Mouse (Mus musculus): ENCODE data around the gene Zfp64. TPM values are rescaled to one million over a fixed set of nuclear protein-coding genes. Genes with fewer than 3 reads are reported as not detected.
"Not testable (repeated sequence)": the region's sequence is repeated elsewhere in the genome, so short reads cannot be mapped to it uniquely, and the experiment has no call there.

Zfp64 gene
- polyA plus RNA-seq, 1 experiment: 18.9 TPM

DNA sequence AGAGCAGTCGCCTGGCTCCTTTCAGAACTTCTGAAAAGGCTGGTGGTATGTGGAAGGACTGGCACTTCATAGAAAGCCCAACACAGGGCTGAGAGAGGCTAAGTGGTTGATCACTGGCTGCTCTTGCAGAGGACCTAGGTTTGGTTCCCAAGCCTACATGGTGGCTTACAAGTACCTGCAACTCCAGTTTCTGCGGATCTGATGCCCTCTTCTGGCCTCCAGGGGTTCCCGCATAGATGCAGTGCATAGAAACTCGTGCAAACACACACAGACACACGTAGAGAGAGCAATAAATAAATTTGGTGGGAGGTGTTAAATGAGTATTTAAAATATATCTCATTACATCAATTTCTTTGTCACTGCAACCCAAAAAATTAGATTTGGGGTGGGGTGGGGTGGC is 90.5 kb downstream of the Zfp64 start:
- no peak overlapping the region for H3K4me3 ChIP-seq (ENCODE audit: insufficient read depth, low read length)

DNA sequence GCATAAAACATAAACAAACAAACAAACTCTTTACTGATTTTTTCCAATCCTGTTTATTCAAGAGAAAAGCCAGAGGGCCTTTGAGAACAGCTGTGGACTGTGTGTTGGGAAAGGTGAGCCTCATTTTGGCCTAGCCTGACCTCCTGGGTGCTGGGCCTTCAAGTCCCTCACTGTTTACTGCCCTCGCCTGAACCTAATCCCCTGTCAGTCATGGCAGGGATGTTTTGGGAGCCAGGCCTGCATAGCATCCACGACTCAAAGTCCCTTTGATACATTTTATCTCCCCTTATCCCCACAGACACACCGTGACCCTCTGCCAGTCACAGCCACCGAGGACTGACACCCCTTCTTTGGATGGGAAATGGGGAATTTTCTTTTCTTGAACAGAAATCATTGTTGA is 92.7 kb downstream of the Zfp64 start:
- Histone ChIP-seq H3K4me1 (ENCODE audit: control insufficient read depth, insufficient read depth, low read length) (no peaks in the 10 kb centered on the region), H3K4me3 (ENCODE audit: insufficient read depth, low read length) (no peak overlapping the region), H3K27ac (ENCODE audit: insufficient read depth, low read length) (no peak overlapping the region)
- TF ChIP-seq CTCF (IDR thresholded peaks at IDR 0.05; ENCODE audit: extremely low read depth, insufficient read depth, low read length): no peak

More for the DNA sequence above, 90.5 kb downstream of the Zfp64 start:
- no peak overlapping the region for H3K27ac ChIP-seq (ENCODE audit: insufficient read depth, low read length)
- no peaks in the 10 kb centered on the region for H3K4me1 ChIP-seq (ENCODE audit: control insufficient read depth, insufficient read depth, low read length)
- TF ChIP-seq POLR2A (IDR thresholded peaks at IDR 0.05; ENCODE audit: extremely low read depth, insufficient read depth, low read length) (no peak), CTCF (IDR thresholded peaks at IDR 0.05; ENCODE audit: extremely low read depth, insufficient read depth, low read length) (no peak)

DNA sequence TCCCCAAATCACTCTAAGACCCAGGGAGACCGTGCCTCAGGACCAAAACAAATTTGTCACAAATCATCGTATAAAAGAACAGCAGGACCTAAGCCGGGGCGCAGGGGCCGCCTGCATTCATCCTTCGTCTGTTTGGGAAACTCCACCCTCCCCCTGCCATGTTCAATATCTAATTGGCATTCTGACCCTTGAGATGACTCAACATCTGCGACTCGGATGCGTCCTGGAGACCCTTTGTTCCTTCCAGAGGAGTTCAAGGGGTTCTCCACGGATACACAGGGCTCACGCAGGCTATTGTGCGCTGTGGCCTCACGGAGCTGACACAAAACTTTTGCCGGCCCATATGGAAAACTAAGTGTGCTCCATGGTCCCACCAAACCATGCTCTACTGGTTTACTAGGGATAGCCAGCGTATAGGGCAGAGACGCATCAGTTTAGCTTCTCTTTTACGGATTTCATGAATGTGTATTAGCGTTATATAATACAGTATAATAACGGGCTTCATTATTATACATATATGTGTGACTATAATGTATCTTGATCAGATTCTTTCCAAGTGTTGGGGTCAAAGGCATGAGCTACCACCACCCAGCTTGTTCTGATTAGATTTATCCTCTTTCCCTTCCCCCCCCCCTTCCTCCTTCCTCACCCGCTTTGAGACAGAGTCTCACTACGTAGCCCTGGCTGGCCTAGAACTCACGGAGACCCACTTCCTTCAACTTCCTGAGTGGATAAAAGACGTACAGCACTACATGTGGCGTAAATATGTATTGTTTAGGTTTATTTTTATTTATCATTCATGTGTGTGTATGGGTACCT is 94.3 kb downstream of the Zfp64 start:
- no peak overlapping the region for H3K27ac ChIP-seq (ENCODE audit: insufficient read depth, low read length)
- TF ChIP-seq POLR2A (IDR thresholded peaks at IDR 0.05; ENCODE audit: extremely low read depth, insufficient read depth, low read length) (no peak), CTCF (IDR thresholded peaks at IDR 0.05; ENCODE audit: extremely low read depth, insufficient read depth, low read length) (no peak)
- peaks cover 2% of the 10 kb centered on the region; the same call in 1 of the 2 replicates for H3K4me1 ChIP-seq (ENCODE audit: control insufficient read depth, insufficient read depth, low read length)
- H3K4me3 ChIP-seq (ENCODE audit: insufficient read depth, low read length): no peak overlapping the region

DNA sequence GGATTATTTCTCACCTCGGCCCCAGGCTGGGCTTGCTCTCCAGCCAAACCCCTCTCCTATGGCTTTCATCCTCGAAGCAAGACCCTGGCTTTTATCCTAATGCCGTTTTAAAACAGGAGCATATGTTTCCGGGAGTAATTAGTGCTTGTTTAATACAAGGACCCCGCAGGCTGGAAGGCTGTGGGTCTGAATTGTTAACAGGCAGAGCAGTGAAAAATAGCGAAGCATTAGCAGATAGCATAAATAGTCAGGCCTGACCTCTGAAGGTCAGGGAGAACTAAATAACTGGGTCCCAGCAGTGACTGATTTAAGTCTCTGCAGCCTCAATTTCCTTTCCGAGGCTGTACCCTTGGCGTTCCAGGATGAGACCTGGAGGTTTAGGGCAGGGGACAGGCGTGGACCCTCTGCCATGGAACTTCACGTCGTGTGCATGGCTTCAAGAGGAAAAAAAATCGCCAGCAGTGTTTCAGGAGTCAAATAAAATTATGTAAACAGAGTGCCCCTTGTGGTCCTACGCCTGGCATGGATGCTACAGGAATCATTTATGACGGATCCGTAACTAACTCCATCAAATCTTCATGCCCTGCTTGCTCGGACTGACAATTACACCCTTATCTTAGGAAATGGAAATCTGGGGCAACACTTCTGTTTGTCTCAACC is 95.2 kb downstream of the Zfp64 start:
- no peak overlapping the region for H3K27ac ChIP-seq (ENCODE audit: insufficient read depth, low read length)
- no peak for TF ChIP-seq CTCF (IDR thresholded peaks at IDR 0.05; ENCODE audit: extremely low read depth, insufficient read depth, low read length)
- no peak for TF ChIP-seq POLR2A (IDR thresholded peaks at IDR 0.05; ENCODE audit: extremely low read depth, insufficient read depth, low read length)
- peaks cover 2% of the 10 kb centered on the region; the same call in 1 of the 2 replicates for H3K4me1 ChIP-seq (ENCODE audit: control insufficient read depth, insufficient read depth, low read length)
- no peak overlapping the region for H3K4me3 ChIP-seq (ENCODE audit: insufficient read depth, low read length)

DNA sequence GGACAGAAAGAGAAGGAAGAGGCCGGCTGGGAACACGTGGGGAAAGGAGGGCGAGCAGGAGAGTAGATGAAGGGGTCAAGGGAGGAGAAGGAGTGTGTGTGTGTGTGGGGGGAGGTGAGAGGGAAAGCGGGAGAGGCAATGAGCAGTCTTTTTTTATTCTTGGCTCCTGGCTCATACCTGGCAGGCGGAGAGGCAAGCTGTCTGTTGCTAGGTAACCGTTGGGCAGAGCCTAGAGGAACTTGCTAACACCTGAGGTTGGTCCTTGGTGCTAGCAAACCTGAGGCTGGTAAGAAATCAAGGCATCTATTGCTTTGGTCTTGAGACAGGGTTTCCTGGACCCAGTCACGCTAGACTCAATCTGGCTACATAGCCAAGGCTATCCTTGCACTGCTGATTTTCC is 98.7 kb downstream of the Zfp64 start:
- Histone ChIP-seq H3K4me3 (ENCODE audit: insufficient read depth, low read length) (no peak overlapping the region), H3K4me1 (ENCODE audit: control insufficient read depth, insufficient read depth, low read length) (peaks cover 2% of the 10 kb centered on the region; the same call in 1 of the 2 replicates), H3K27ac (ENCODE audit: insufficient read depth, low read length) (no peak overlapping the region)
- TF ChIP-seq CTCF (IDR thresholded peaks at IDR 0.05; ENCODE audit: extremely low read depth, insufficient read depth, low read length): no peak
- no peak for TF ChIP-seq POLR2A (IDR thresholded peaks at IDR 0.05; ENCODE audit: extremely low read depth, insufficient read depth, low read length)

DNA sequence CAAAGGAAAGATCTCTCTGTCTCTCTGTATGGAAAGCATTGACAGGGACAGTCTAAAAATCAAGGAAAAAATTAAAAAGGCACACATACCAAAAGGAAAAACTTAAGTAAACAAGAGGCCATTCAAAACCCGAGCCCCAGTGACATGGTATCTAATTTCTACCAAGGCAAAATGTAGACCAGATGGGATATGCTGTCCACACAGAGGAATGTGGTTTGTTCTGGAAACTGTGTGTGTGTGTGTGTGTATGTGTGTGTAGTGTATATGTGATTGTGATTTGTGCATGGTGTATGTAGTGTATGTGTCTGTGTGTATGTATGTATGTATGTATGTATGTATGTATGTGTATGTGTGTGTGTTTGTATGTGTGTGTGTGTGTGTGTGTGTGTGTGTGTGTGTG is 100.6 kb downstream of the Zfp64 start:
- TF ChIP-seq POLR2A (IDR thresholded peaks at IDR 0.05; ENCODE audit: extremely low read depth, insufficient read depth, low read length) (no peak), CTCF (IDR thresholded peaks at IDR 0.05; ENCODE audit: extremely low read depth, insufficient read depth, low read length) (no peak)
- Histone ChIP-seq H3K4me3 (ENCODE audit: insufficient read depth, low read length) (no peak overlapping the region), H3K4me1 (ENCODE audit: control insufficient read depth, insufficient read depth, low read length) (peaks cover 2% of the 10 kb centered on the region; the same call in 1 of the 2 replicates), H3K27ac (ENCODE audit: insufficient read depth, low read length) (no peak overlapping the region)

DNA sequence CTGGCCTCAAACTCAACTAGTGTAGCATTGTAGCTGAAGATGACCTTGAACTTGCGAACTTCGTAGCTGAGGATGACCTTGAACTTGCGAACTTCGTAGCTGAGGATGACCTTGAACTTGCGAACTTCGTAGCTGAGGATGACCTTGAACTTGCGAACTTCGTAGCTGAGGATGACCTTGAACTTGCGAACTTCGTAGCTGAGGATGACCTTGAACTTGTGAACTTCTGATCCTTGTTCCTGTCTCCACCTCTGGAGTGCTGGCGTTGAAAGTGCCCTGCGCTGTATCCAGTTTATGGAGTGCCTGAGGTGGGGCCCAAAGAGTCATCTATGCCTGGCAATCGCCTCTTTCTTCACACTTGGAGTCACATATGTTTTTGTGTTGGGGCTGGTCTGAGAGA is 101.5 kb downstream of the Zfp64 start:
- H3K27ac ChIP-seq (ENCODE audit: insufficient read depth, low read length); H3K4me1 ChIP-seq (ENCODE audit: control insufficient read depth, insufficient read depth, low read length); H3K4me3 ChIP-seq (ENCODE audit: insufficient read depth, low read length): not testable (repeated sequence)

DNA sequence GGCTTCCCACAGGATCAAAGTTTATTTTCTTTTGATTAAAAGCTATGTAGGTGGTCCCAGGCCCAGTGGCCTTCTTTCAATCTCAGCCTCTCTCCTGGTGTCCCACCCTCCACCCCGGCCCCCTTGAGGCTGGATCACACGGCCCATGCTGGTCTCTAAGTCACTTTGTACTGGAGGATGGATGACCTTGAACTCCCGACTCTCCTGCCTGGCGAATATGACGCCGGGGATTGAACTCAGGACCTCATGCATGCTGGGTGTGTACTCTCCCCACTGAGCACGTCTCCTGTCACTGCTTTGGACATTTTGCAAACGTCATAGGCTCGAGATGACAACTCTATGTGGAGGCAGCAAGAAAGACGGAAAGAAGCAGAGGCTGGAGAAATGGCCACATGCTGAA is 103.8 kb downstream of the Zfp64 start:
- no peak for TF ChIP-seq POLR2A (IDR thresholded peaks at IDR 0.05; ENCODE audit: extremely low read depth, insufficient read depth, low read length)
- TF ChIP-seq CTCF (IDR thresholded peaks at IDR 0.05; ENCODE audit: extremely low read depth, insufficient read depth, low read length): no peak
- H3K27ac ChIP-seq (ENCODE audit: insufficient read depth, low read length): no peak overlapping the region
- H3K4me1 ChIP-seq (ENCODE audit: control insufficient read depth, insufficient read depth, low read length): no peaks in the 10 kb centered on the region
- no peak overlapping the region for H3K4me3 ChIP-seq (ENCODE audit: insufficient read depth, low read length)

DNA sequence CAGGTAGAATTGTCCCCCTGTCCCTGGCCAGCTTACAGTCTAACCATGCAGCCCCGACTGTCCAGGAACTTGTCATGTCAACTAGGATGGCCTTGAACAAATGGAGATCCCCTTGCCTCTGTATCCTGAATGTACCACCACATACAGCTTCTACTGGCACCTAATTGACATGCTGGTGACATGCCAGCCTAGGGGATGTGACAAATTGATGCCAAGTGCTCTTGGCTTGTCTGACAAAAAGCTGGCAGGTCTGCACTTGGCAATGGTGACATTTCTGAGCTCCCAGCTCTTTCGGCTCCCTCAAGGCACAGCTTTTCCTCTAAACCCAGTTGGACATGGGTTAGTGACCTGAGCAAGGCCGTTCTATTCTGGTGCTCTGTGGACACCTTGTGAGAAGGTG is 106.8 kb downstream of the Zfp64 start:
- Histone ChIP-seq H3K27ac (ENCODE audit: insufficient read depth, low read length) (no peak overlapping the region), H3K4me1 (ENCODE audit: control insufficient read depth, insufficient read depth, low read length) (no peaks in the 10 kb centered on the region), H3K4me3 (ENCODE audit: insufficient read depth, low read length) (no peak overlapping the region)
- no peak for TF ChIP-seq POLR2A (IDR thresholded peaks at IDR 0.05; ENCODE audit: extremely low read depth, insufficient read depth, low read length)
- no peak for TF ChIP-seq CTCF (IDR thresholded peaks at IDR 0.05; ENCODE audit: extremely low read depth, insufficient read depth, low read length)

DNA sequence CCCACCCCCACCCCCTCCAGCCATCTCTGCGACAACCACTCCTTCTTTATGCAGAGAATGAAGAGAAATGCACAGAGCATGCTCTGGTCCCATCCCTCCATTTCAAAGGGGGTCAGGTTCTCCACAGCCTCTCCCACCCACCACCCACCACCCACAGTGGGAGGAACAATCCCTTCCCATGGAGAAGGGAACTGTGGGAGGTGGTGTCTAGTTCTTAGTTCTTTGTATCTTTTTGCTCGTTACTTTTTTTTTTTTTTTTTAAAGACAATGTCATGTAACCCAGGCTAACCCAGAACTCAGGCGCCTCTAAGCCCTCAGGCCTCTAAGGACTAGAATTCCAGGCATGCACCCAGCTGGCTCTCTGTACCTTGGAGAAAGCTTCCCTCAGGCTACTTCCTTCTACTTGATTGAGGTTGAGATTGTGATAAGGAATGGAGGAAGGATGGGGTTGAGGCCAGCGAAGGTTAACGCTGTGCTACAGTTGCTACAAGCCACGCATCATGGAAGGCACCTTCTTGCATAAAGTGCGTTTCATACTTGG is 109.1 kb downstream of the Zfp64 start:
- H3K27ac ChIP-seq (ENCODE audit: insufficient read depth, low read length): no peak overlapping the region
- H3K4me3 ChIP-seq (ENCODE audit: insufficient read depth, low read length): no peak overlapping the region
- no peaks in the 10 kb centered on the region for H3K4me1 ChIP-seq (ENCODE audit: control insufficient read depth, insufficient read depth, low read length)
- TF ChIP-seq POLR2A (IDR thresholded peaks at IDR 0.05; ENCODE audit: extremely low read depth, insufficient read depth, low read length): no peak
- TF ChIP-seq CTCF (IDR thresholded peaks at IDR 0.05; ENCODE audit: extremely low read depth, insufficient read depth, low read length): no peak

Other genes with a start within 250 kb of the Zfp64 start
- 272 and 279 TPM in 2 replicates for gene Atp9a, start 213.2 kb downstream of the Zfp64 start, polyA plus RNA-seq (2012; rRNA removed)
- gene Sall4, start 187.6 kb downstream of the Zfp64 start, polyA plus RNA-seq (2012; rRNA removed): 0.06 TPM in 2 replicates